Mouse (Mus musculus) heart, postnatal 0 days (tissue): ENCODE measurements around the gene Man2b1. TPM values are rescaled to one million over a fixed set of nuclear protein-coding genes. Genes with fewer than 3 reads are reported as not detected.
A peak's percentile ranks its signal among the peaks of the same experiment; 100 is the strongest.
"Not testable (repeated sequence)": the region's sequence is repeated elsewhere in the genome, so short reads cannot be mapped to it uniquely, and the experiment has no call there.

ENCODE experiments used
- ATAC-seq: fragments of 200-750 bp; cut with Nextera tagmentation; 2 replicates; pipeline ENCODE4 v1.8.0; 2017; ENCODE audit warnings: low read depth, moderate number of reproducible peaks, moderate library complexity; ENCODE audit not compliant: insufficient read depth
- DNase-seq: peaks from one replicate; pipeline ENCODE4 v3.0.0-alpha.2; 2016; ENCODE audit warnings: low spot score
- H3K27ac ChIP-seq: fragments of 300-500 bp; sonication (generic); 2 replicates; pipeline ENCODE4 v1.5.1; 2014; ENCODE audit warnings: low read depth, mild to moderate bottlenecking
- H3K27me3 ChIP-seq: fragments of 300-500 bp; sonication (generic); 2 replicates; pipeline ENCODE4 v1.6.1; 2014; ENCODE audit warnings: low read length, mixed read lengths; ENCODE audit not compliant: control insufficient read depth, insufficient read depth
- H3K36me3 ChIP-seq: fragments of 300-500 bp; sonication (generic); replicated peaks from 2 replicates; pipeline ENCODE4 v1.6.1; 2014; ENCODE audit warnings: low read length, mixed read lengths; ENCODE audit not compliant: control insufficient read depth, insufficient read depth
- H3K4me1 ChIP-seq: fragments of 300-500 bp; sonication (generic); 2 replicates; pipeline ENCODE4 v1.6.1; 2014; ENCODE audit warnings: antibody characterized with exemption; ENCODE audit not compliant: control insufficient read depth, insufficient read depth
- H3K4me2 ChIP-seq: fragments of 300-500 bp; sonication (generic); 2 replicates; pipeline ENCODE4 v1.6.1; 2014; ENCODE audit warnings: low read depth, mild to moderate bottlenecking, low read length, moderate library complexity
- H3K4me3 ChIP-seq: fragments of 300-500 bp; sonication (generic); 2 replicates; pipeline ENCODE4 v1.5.1; 2014; ENCODE audit warnings: low read depth, low read length
- H3K9ac ChIP-seq: fragments of 300-500 bp; sonication (generic); replicated peaks from 2 replicates; pipeline ENCODE4 v1.6.1; 2014; ENCODE audit warnings: low read depth, low read length, mixed read lengths
- H3K9me3 ChIP-seq: fragments of 300-500 bp; sonication (generic); replicated peaks from 2 replicates; pipeline ENCODE4 v1.6.1; 2016; ENCODE audit warnings: low read length; ENCODE audit not compliant: control insufficient read depth
- CTCF ChIP-seq: IDR thresholded peaks from 2 replicates; pipeline ENCODE4 v1.5.1; 2016; ENCODE audit warnings: antibody characterized with exemption, control low read depth, low read depth
- EP300 ChIP-seq: IDR thresholded peaks from 2 replicates; pipeline ENCODE4 v1.6.1; 2016; ENCODE audit warnings: antibody characterized with exemption, low read depth
- WGBS: fragments of 180-500 bp; shearing (Covaris S2); extraction: QIAGEN DNeasy Blood & Tissue Kit; methylation state at CpG from one replicate; pipeline ENCODE4 v1.1.7; 2014; 5-methylcytosine and 5-hydroxymethylcytosine counted together
- microRNA-seq: library from miRNA; unstranded; fragments of <30 nt; microRNA quantifications from one replicate; pipeline ENCODE4, GENCODE M21; 2016
- polyA plus RNA-seq: library from polyadenylated mRNA; unstranded; fragments of >200 nt; fragmentation: Nextera tagmentation; extraction: Ambion mirVana; gene quantifications from 2 replicates; pipeline ENCODE4 v1.2.1, GENCODE M21; 2015
- total RNA-seq: library from RNA; depleted of rRNA; stranded (reverse); fragments of >200 nt; gene quantifications from 2 replicates; pipeline ENCODE4 v1.2.3, GENCODE M21; 2014; ENCODE audit warnings: low replicate concordance; rRNA removed

The Man2b1 gene
- total and polyA plus RNA-seq, 2 experiments from 2014 or later, result 24.0 to 87.1 TPM

GRCm38 (mm10) chr8:85123691-85124090, 40.6 kb downstream of the Man2b1 start:
- no peaks in the 10 kb centered on the region for H3K9me3 ChIP-seq
- no peak for TF ChIP-seq EP300
- TF ChIP-seq CTCF, result no peak

GRCm38 (mm10) chr8:85132335-85132734, 49.3 kb downstream of the Man2b1 start:
- no peaks in the 10 kb centered on the region for H3K27me3 ChIP-seq
- DNase-seq (no peak), ATAC-seq (no peak)
- 84% methylated on average over 1 of the region's 1 CpGs for WGBS
- no peak overlapping the region for H3K4me2 ChIP-seq
- TF ChIP-seq EP300 (no peak), CTCF (no peak)
- H3K4me3 ChIP-seq, result no peak overlapping the region
- H3K9me3 ChIP-seq, result no peaks in the 10 kb centered on the region
- H3K36me3 ChIP-seq, result no peaks in the 10 kb centered on the region
- no peak overlapping the region for H3K9ac ChIP-seq
- H3K4me1 ChIP-seq, result no peaks in the 10 kb centered on the region
- no peak overlapping the region for H3K27ac ChIP-seq

More at GRCm38 (mm10) chr8:85123691-85124090, 40.6 kb downstream of the Man2b1 start:
- DNase-seq (no peak), ATAC-seq (no peak)
- no peak overlapping the region for H3K4me3 ChIP-seq
- H3K27ac ChIP-seq, result no peak overlapping the region
- no peaks in the 10 kb centered on the region for H3K36me3 ChIP-seq
- H3K27me3 ChIP-seq, result no peaks in the 10 kb centered on the region
- H3K4me2 ChIP-seq, result no peak overlapping the region
- 85% methylated on average over 8 of the region's 8 CpGs for WGBS
- H3K4me1 ChIP-seq, result peaks cover 4% of the 10 kb centered on the region; the same call in 1 of the 2 replicates
- H3K9ac ChIP-seq, result no peak overlapping the region

- not testable (repeated sequence) for DNase-seq, H3K27ac ChIP-seq, H3K36me3 ChIP-seq, H3K4me2 ChIP-seq, H3K9me3 ChIP-seq, H3K4me1 ChIP-seq, ATAC-seq, H3K9ac ChIP-seq, H3K4me3 ChIP-seq, H3K27me3 ChIP-seq
- WGBS, result 86% methylated on average over 2 of the region's 2 CpGs
These were observed 52.6 kb downstream of the Man2b1 start for GRCm38 (mm10) chr8:85135690-85136089.

- no peak overlapping the region for H3K4me3 ChIP-seq
- H3K9me3 ChIP-seq, result peaks cover 7% of the 10 kb centered on the region; the same call in 1 of the 2 replicates
- H3K4me2 ChIP-seq, result no peak overlapping the region
- no peak for TF ChIP-seq EP300
- no peak for TF ChIP-seq CTCF
- no peak overlapping the region for H3K9ac ChIP-seq
- H3K36me3 ChIP-seq, result no peaks in the 10 kb centered on the region
- no peak overlapping the region for H3K27ac ChIP-seq
- WGBS, result 81% methylated on average over 4 of the region's 4 CpGs
- H3K4me1 ChIP-seq, result no peaks in the 10 kb centered on the region
- ATAC-seq (no peak), DNase-seq (no peak)
- H3K27me3 ChIP-seq, result no peaks in the 10 kb centered on the region
These were observed 59.4 kb downstream of the Man2b1 start for GRCm38 (mm10) chr8:85142516-85142915.

Small RNA genes lying within 50 kb of the gene (microRNA-seq; reads per million reads assigned to microRNA genes)
- gene Gm23388 (not detected), gene Mir7070 (2.0 reads per million, percentile 5 among the genes with 10 or more reads in this experiment)

Other genes with a start within 250 kb of the Man2b1 start
- gene Rad23a, start 242.6 kb upstream of the Man2b1 start, total RNA-seq, result 89.2 and 126 TPM in 2 replicates
- 111 and 125 TPM in 2 replicates for gene Rad23a, start 242.6 kb upstream of the Man2b1 start, polyA plus RNA-seq
- 211 and 235 TPM in 2 replicates for gene Calr, start 236.3 kb upstream of the Man2b1 start, total RNA-seq
- gene Calr, start 236.3 kb upstream of the Man2b1 start, polyA plus RNA-seq, result 201 and 266 TPM in 2 replicates
- 38.6 and 40.0 TPM in 2 replicates for gene Farsa, start 226.3 kb upstream of the Man2b1 start, total RNA-seq
- 36.3 and 38.3 TPM in 2 replicates for gene Farsa, start 226.3 kb upstream of the Man2b1 start, polyA plus RNA-seq
- gene Syce2, start 211.2 kb upstream of the Man2b1 start, total RNA-seq, result 0.15 and 1.7 TPM in 2 replicates
- gene Syce2, start 211.2 kb upstream of the Man2b1 start, polyA plus RNA-seq, result 9.7 and 11.8 TPM in 2 replicates
- 45.5 and 52.8 TPM in 2 replicates for gene Gcdh, start 189.3 kb upstream of the Man2b1 start, total RNA-seq
- gene Gcdh, start 189.3 kb upstream of the Man2b1 start, polyA plus RNA-seq, result 33.0 and 33.5 TPM in 2 replicates
- not detected in 2 replicates for gene Klf1, start 181.3 kb upstream of the Man2b1 start, total RNA-seq
- gene Klf1, start 181.3 kb upstream of the Man2b1 start, polyA plus RNA-seq, result 0.27 and 0.56 TPM in 2 replicates
- 6.0 and 11.0 TPM in 2 replicates for gene Dnase2a, start 174.7 kb upstream of the Man2b1 start, total RNA-seq
- 4.6 and 5.6 TPM in 2 replicates for gene Dnase2a, start 174.7 kb upstream of the Man2b1 start, polyA plus RNA-seq
- gene Mast1, start 145.9 kb upstream of the Man2b1 start, total RNA-seq, result 0.08 TPM in 1 of 2 replicates, not detected in the other
- gene Mast1, start 145.9 kb upstream of the Man2b1 start, polyA plus RNA-seq, result 0.05 TPM in 1 of 2 replicates, not detected in the other
- not detected in 2 replicates for gene Rtbdn, start 136.3 kb upstream of the Man2b1 start, total RNA-seq
- 0.10 TPM in 1 of 2 replicates, not detected in the other for gene Rtbdn, start 136.3 kb upstream of the Man2b1 start, polyA plus RNA-seq
- gene Gm49661, start 113.8 kb upstream of the Man2b1 start, total RNA-seq, result not detected in 2 replicates
- gene Gm49661, start 113.8 kb upstream of the Man2b1 start, polyA plus RNA-seq, result not detected in 2 replicates
- gene Prdx2, start 113.7 kb upstream of the Man2b1 start, total RNA-seq, result 647 and 809 TPM in 2 replicates
- gene Prdx2, start 113.7 kb upstream of the Man2b1 start, polyA plus RNA-seq, result 758 and 782 TPM in 2 replicates
- gene Rnaseh2a, start 113.5 kb upstream of the Man2b1 start, total RNA-seq, result 57.9 and 76.4 TPM in 2 replicates
- gene Rnaseh2a, start 113.5 kb upstream of the Man2b1 start, polyA plus RNA-seq, result 52.6 and 57.3 TPM in 2 replicates
- gene Junb, start 104.6 kb upstream of the Man2b1 start, total RNA-seq, result 28.9 and 39.6 TPM in 2 replicates
- gene Junb, start 104.6 kb upstream of the Man2b1 start, polyA plus RNA-seq, result 10.3 and 13.0 TPM in 2 replicates
- gene Hook2, start 92.7 kb upstream of the Man2b1 start, total RNA-seq, result 1.9 and 4.8 TPM in 2 replicates
- gene Hook2, start 92.7 kb upstream of the Man2b1 start, polyA plus RNA-seq, result 3.5 and 4.7 TPM in 2 replicates
- gene Best2, start 68.7 kb upstream of the Man2b1 start, total RNA-seq, result not detected in 2 replicates
- not detected in 2 replicates for gene Best2, start 68.7 kb upstream of the Man2b1 start, polyA plus RNA-seq
- gene Asna1, start 58.0 kb upstream of the Man2b1 start, total RNA-seq, result 134 and 152 TPM in 2 replicates
- gene Asna1, start 58.0 kb upstream of the Man2b1 start, polyA plus RNA-seq, result 106 and 110 TPM in 2 replicates
- 98.5 and 196 TPM in 2 replicates for gene Trir, start 56.4 kb upstream of the Man2b1 start, total RNA-seq
- gene Trir, start 56.4 kb upstream of the Man2b1 start, polyA plus RNA-seq, result 62.4 and 66.5 TPM in 2 replicates
- 27.4 and 34.8 TPM in 2 replicates for gene Tnpo2, start 46.4 kb upstream of the Man2b1 start, total RNA-seq
- gene Tnpo2, start 46.4 kb upstream of the Man2b1 start, polyA plus RNA-seq, result 11.5 and 13.0 TPM in 2 replicates
- gene Fbxw9, start 23.2 kb upstream of the Man2b1 start, total RNA-seq, result 29.1 and 32.6 TPM in 2 replicates
- gene Fbxw9, start 23.2 kb upstream of the Man2b1 start, polyA plus RNA-seq, result 16.2 and 16.5 TPM in 2 replicates
- not detected in 2 replicates for gene Gm5741, start 15.3 kb upstream of the Man2b1 start, total RNA-seq
- not detected in 2 replicates for gene Gm5741, start 15.3 kb upstream of the Man2b1 start, polyA plus RNA-seq
- gene Dhps, start 11.5 kb upstream of the Man2b1 start, total RNA-seq, result 25.9 and 48.2 TPM in 2 replicates
- gene Dhps, start 11.5 kb upstream of the Man2b1 start, polyA plus RNA-seq, result 45.0 and 48.3 TPM in 2 replicates
- 101 and 116 TPM in 2 replicates for gene Wdr83os, start 2.5 kb upstream of the Man2b1 start, total RNA-seq
- 99.8 and 103 TPM in 2 replicates for gene Wdr83os, start 2.5 kb upstream of the Man2b1 start, polyA plus RNA-seq
- 16.2 and 31.0 TPM in 2 replicates for gene Wdr83, start 2.0 kb upstream of the Man2b1 start, total RNA-seq
- 38.8 and 42.9 TPM in 2 replicates for gene Wdr83, start 2.0 kb upstream of the Man2b1 start, polyA plus RNA-seq
- gene Zfp791, start 39.8 kb downstream of the Man2b1 start, total RNA-seq, result 0.15 TPM in 1 of 2 replicates, not detected in the other
- 0.97 and 1.2 TPM in 2 replicates for gene Zfp791, start 39.8 kb downstream of the Man2b1 start, polyA plus RNA-seq
- gene Cks1brt, start 68.7 kb downstream of the Man2b1 start, total RNA-seq, result not detected in 2 replicates
- not detected in 2 replicates for gene Cks1brt, start 68.7 kb downstream of the Man2b1 start, polyA plus RNA-seq
- gene Olfr371, start 142.7 kb downstream of the Man2b1 start, total RNA-seq, result not detected in 2 replicates
- not detected in 2 replicates for gene Olfr371, start 142.7 kb downstream of the Man2b1 start, polyA plus RNA-seq
- 15.9 and 23.3 TPM in 2 replicates for gene Orc6, start 216.4 kb downstream of the Man2b1 start, total RNA-seq
- 25.7 and 26.3 TPM in 2 replicates for gene Orc6, start 216.4 kb downstream of the Man2b1 start, polyA plus RNA-seq
- 71.5 and 77.2 TPM in 2 replicates for gene Vps35, start 216.5 kb downstream of the Man2b1 start, total RNA-seq
- 82.3 and 82.5 TPM in 2 replicates for gene Vps35, start 216.5 kb downstream of the Man2b1 start, polyA plus RNA-seq